Mouse (Mus musculus) olfactory bulb, adult 2 months (tissue): ENCODE data around the gene Ssc5d.
A peak's percentile ranks its signal among the peaks of the same experiment; 100 is the strongest.

Experiments used
- CTCF ChIP-seq: fragments of 200-500 bp; IDR thresholded peaks from 2 replicates; pipeline ENCODE4 v1.5.1; 2012; ENCODE audit warnings: low read depth, mild to moderate bottlenecking, low read length, moderate library complexity; ENCODE audit not compliant: insufficient read depth
- POLR2A ChIP-seq: fragments of 200-500 bp; IDR thresholded peaks from 2 replicates; pipeline ENCODE4 v1.6.1; 2012; ENCODE audit warnings: mild to moderate bottlenecking, low read depth, low read length, moderate library complexity; ENCODE audit not compliant: insufficient read depth

- TF ChIP-seq CTCF (peak; percentile 53), POLR2A (no peak)
Observed at GRCm38 (mm10) chr7:4964272-4964671, 38.7 kb downstream of the Ssc5d start, which contains the start of gene Sbk2.
